Mouse (Mus musculus) erythroblast, embryonic 14.5 days (primary cell): ENCODE results near the gene Vmn1r55.

Experiments used
- GATA1 ChIP-seq: IDR thresholded peaks from 2 replicates; pipeline ENCODE4 v1.6.1; 2012; ENCODE audit warnings: low read length, inconsistent platforms, mixed read lengths
- TAL1 ChIP-seq: IDR thresholded peaks from 3 replicates; pipeline ENCODE4 v1.6.1; 2012; ENCODE audit warnings: low read length, inconsistent platforms, mixed read lengths

DNA sequence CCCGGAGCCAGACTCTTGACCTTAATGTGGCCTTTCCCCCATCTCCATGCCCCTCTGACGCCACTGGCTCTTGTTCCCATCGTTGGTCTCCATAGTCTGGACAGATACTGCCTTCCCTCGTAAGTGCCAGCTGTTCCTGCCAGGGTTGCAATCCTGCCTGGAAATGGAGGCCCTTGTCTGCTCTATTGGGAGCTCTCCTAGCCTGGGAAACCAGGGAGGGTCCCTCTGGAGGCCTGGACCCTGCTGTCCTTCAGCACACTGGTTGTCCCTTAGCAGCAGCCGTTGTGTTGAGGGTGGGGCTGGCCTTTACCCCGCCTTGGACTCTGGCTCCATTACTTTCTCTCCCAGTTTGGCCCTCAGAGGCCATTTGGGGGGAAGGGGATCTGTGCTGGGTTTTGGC is 57.1 kb downstream of the Vmn1r55 start:
- TF ChIP-seq GATA1 (no peak), TAL1 (no peak)
